Comparison of ENCODE assay signal across 11 mouse cellular contexts in the genomic region with DNA sequence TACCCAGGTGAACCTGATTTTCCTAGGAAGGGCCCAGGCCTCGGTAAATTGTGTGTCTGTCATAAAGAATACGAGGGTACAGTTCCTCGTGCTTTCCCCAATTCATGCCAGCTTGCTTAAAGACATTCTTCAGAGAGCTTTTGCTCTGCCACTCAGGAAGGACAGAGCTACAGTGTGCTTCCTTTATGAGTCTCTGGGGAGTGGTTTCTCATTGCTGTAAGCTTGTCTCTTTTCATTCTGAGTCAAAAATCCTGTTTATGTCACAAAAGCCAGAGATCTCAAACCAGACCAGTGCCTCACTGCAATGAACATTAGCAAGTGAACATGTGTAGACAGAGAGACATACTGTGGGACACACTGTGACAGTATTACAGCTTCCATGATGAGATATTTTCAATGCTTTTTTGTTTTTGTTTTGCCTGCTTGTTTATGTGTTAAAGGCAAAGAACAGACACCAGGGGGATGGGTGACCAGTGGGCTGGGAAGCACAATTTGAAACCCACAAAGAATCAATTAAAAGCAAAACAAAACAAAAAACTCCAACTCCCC. TPM values are rescaled to one million over a fixed set of nuclear protein-coding genes. Genes with fewer than 3 reads are reported as not detected.
DNase-seq lines count a peak whose midpoint lies in the region; ATAC-seq and TF ChIP-seq lines count a peak whose summit lies in the region.
"Had no signal": no experiment of that assay in that cellular context is flagged by ENCODE, and none has a peak within 500 bp of the region (broad histone marks: within the 10 kb centered on the region; RNA-seq: fewer than 3 reads in every experiment).

No protein-coding gene starts in this region.

- H3K4me2 ChIP-seq in forebrain, embryonic 11.5 days (ENCODE audit: low read depth, low read length, severe bottlenecking): no peak overlapping the region
- no peak overlapping the region for H3K4me2 ChIP-seq in limb, embryonic 15.5 days

- H3K9me3 ChIP-seq in forebrain, embryonic 10.5 days: no peaks in the 10 kb centered on the region
- H3K9me3 ChIP-seq in forebrain, embryonic 11.5 days (ENCODE audit: control insufficient read depth, low read length): no peaks in the 10 kb centered on the region
- no peaks in the 10 kb centered on the region for H3K9me3 ChIP-seq in limb, embryonic 15.5 days

- H3K4me3 ChIP-seq in forebrain, embryonic 10.5 days: no peak overlapping the region
- H3K4me3 ChIP-seq in forebrain, embryonic 11.5 days (ENCODE audit: low read depth, low read length): no peak overlapping the region
- H3K4me3 ChIP-seq in testis, adult 2 months (ENCODE audit: control insufficient read depth, low read depth, low read length): no peak overlapping the region
- no peak overlapping the region for H3K4me3 ChIP-seq in limb, embryonic 15.5 days
- H3K4me3 ChIP-seq in cerebellum, adult 2 months (replicated peaks; ENCODE audit: insufficient read depth, low read depth, low read length): no peak overlapping the region

- TF ChIP-seq POLR2A in testis, adult 2 months (IDR thresholded peaks at IDR 0.05; ENCODE audit: control insufficient read depth, low read depth, low read length): no peak
- no peak for TF ChIP-seq POLR2A in cerebellum, adult 2 months (IDR thresholded peaks at IDR 0.05; ENCODE audit: borderline replicate concordance, insufficient read depth, low read length)

- no peaks in the 10 kb centered on the region for H3K36me3 ChIP-seq in forebrain, embryonic 10.5 days (replicated peaks)
- H3K36me3 ChIP-seq in forebrain, embryonic 11.5 days (ENCODE audit: control insufficient read depth, insufficient read depth, low read length): no peaks in the 10 kb centered on the region
- no peaks in the 10 kb centered on the region for H3K36me3 ChIP-seq in testis, adult 2 months (ENCODE audit: control insufficient read depth, insufficient read depth, low read length)
- H3K36me3 ChIP-seq in limb, embryonic 15.5 days: no peaks in the 10 kb centered on the region

- no peak for TF ChIP-seq CTCF in testis, adult 2 months (IDR thresholded peaks at IDR 0.05; ENCODE audit: control insufficient read depth, insufficient read depth, insufficient replicate concordance, low read depth, low read length)
- no peak for TF ChIP-seq CTCF in cerebellum, adult 2 months (IDR thresholded peaks at IDR 0.05; ENCODE audit: borderline replicate concordance, insufficient read depth, low read depth, low read length)

- H3K4me1 ChIP-seq in forebrain, embryonic 10.5 days: peaks cover 10% of the 10 kb centered on the region
- H3K4me1 ChIP-seq in forebrain, embryonic 11.5 days (replicated peaks; ENCODE audit: control insufficient read depth, insufficient read depth, low read length): no peaks in the 10 kb centered on the region
- no peaks in the 10 kb centered on the region for H3K4me1 ChIP-seq in testis, adult 2 months (ENCODE audit: control insufficient read depth, insufficient read depth, low read length)
- peaks cover 9% of the 10 kb centered on the region; the same call in 1 of the 2 replicates for H3K4me1 ChIP-seq in limb, embryonic 15.5 days
- H3K4me1 ChIP-seq in cerebellum, adult 2 months (ENCODE audit: control insufficient read depth, insufficient read depth, low read length): no peaks in the 10 kb centered on the region

- 81% methylated on average over 3 of the region's 3 CpGs for WGBS in forebrain, embryonic 10.5 days
- 61% methylated on average over 3 of the region's 3 CpGs for WGBS in forebrain, embryonic 11.5 days
- 25% methylated on average over 3 of the region's 3 CpGs for WGBS in limb, embryonic 15.5 days
- 60% methylated on average over 3 of the region's 3 CpGs for WGBS in cerebellum, adult 2 months

- no peak overlapping the region for H3K9ac ChIP-seq in forebrain, embryonic 11.5 days (ENCODE audit: low read length)
- H3K9ac ChIP-seq in limb, embryonic 15.5 days: no peak overlapping the region

- no peaks in the 10 kb centered on the region for H3K27me3 ChIP-seq in forebrain, embryonic 10.5 days (ENCODE audit: poor library complexity, severe bottlenecking)
- H3K27me3 ChIP-seq in forebrain, embryonic 11.5 days (ENCODE audit: control insufficient read depth, insufficient read depth, low read length): no peaks in the 10 kb centered on the region
- no peaks in the 10 kb centered on the region for H3K27me3 ChIP-seq in testis, adult 2 months (ENCODE audit: control insufficient read depth, insufficient read depth, low read length)
- H3K27me3 ChIP-seq in limb, embryonic 15.5 days: no peaks in the 10 kb centered on the region
- H3K27me3 ChIP-seq in cerebellum, adult 2 months (ENCODE audit: control insufficient read depth, insufficient read depth, low read length): no peaks in the 10 kb centered on the region

- H3K27ac ChIP-seq in forebrain, embryonic 10.5 days: peak overlapping the region; percentile 66
- H3K27ac ChIP-seq in forebrain, embryonic 11.5 days (ENCODE audit: low read depth, low read length): no peak overlapping the region
- H3K27ac ChIP-seq in testis, adult 2 months (ENCODE audit: control insufficient read depth, insufficient read depth, low read depth, low read length): peak overlapping the region; percentile 66; the same call in 1 of the 2 replicates
- H3K27ac ChIP-seq in limb, embryonic 15.5 days: peak overlapping the region; percentile 69
- no peak overlapping the region for H3K27ac ChIP-seq in cerebellum, adult 2 months (ENCODE audit: insufficient read depth, low read length)

- no peak for ATAC-seq in forebrain, embryonic 11.5 days (replicated peaks; ENCODE audit: low FRiP score)
- no peak for ATAC-seq in limb, embryonic 15.5 days (ENCODE audit: insufficient number of reproducible peaks, low FRiP score, low TSS enrichment, low read depth)

- DNase-seq in forebrain, embryonic 10.5 days (ENCODE audit: extremely low spot score, low spot score): no peak
- DNase-seq in forebrain, embryonic 11.5 days (ENCODE audit: low spot score): no peak
- no peak for DNase-seq in testis, postnatal 14 days (ENCODE audit: low spot score)
- DNase-seq in layer of hippocampus, postnatal 10 days (ENCODE audit: low spot score in 2 of 2): no peak
- no peak for DNase-seq in cerebellum, adult 2 months
- no peak for DNase-seq in frontal cortex, postnatal 25 days (ENCODE audit: low spot score in 2 of 2)
- DNase-seq: cerebellum, adult 8-10 months; left cerebral cortex, postnatal 4 days; right cerebral cortex, postnatal 25 days had no signal

RNA-seq across cellular contexts. Expression of gene Ugt1a6a, which starts 0.6 kb away (rescaled TPM):
- polyA plus RNA-seq in forebrain, embryonic 10.5 days (2016; fragmentation: Nextera tagmentation; extraction: Ambion mirVana): 0.14 and 0.20 TPM in 2 replicates
- 0.35 and 0.37 TPM in 2 replicates for polyA plus RNA-seq in forebrain, embryonic 11.5 days (2014; fragmentation: Nextera tagmentation; extraction: Ambion mirVana)
- 23.3 and 26.9 TPM in 2 replicates for polyA plus RNA-seq in testis, adult 2 months (2012; rRNA removed)
- polyA plus RNA-seq in limb, embryonic 15.5 days (2015; fragmentation: Nextera tagmentation; extraction: Ambion mirVana): 7.5 and 8.1 TPM in 2 replicates
- under 1 TPM in 1 of 2 experiments, not detected in 1; 0.46 TPM for total RNA-seq in layer of hippocampus, postnatal 10 days (2021)
- polyA plus RNA-seq in cerebellum, adult 2 months (2012; rRNA removed): 0.44 and 0.57 TPM in 2 replicates

RNA-seq across cellular contexts. Expression of gene Ugt1a6b, which starts 30.9 kb away (rescaled TPM):
- not detected in 2 replicates for polyA plus RNA-seq in forebrain, embryonic 10.5 days (2016; fragmentation: Nextera tagmentation; extraction: Ambion mirVana)
- polyA plus RNA-seq in forebrain, embryonic 11.5 days (2014; fragmentation: Nextera tagmentation; extraction: Ambion mirVana): not detected in 2 replicates
- 1.0 and 7.4 TPM in 2 replicates for polyA plus RNA-seq in testis, adult 2 months (2012; rRNA removed)
- polyA plus RNA-seq in limb, embryonic 15.5 days (2015; fragmentation: Nextera tagmentation; extraction: Ambion mirVana): 0.60 and 1.00 TPM in 2 replicates
- total RNA-seq in layer of hippocampus, postnatal 10 days (2021): under 1 TPM in 1 of 2 experiments, not detected in 1; 0.42 TPM
- polyA plus RNA-seq in cerebellum, adult 2 months (2012; rRNA removed): not detected in 2 replicates
- total RNA-seq: left cerebral cortex, postnatal 4 days had no signal

RNA-seq across cellular contexts. Expression of gene Ugt1a5, which starts 31.8 kb away (rescaled TPM):
- not detected in 2 replicates for polyA plus RNA-seq in forebrain, embryonic 10.5 days (2016; fragmentation: Nextera tagmentation; extraction: Ambion mirVana)
- not detected in 2 replicates for polyA plus RNA-seq in forebrain, embryonic 11.5 days (2014; fragmentation: Nextera tagmentation; extraction: Ambion mirVana)
- polyA plus RNA-seq in testis, adult 2 months (2012; rRNA removed): 0.09 and 0.20 TPM in 2 replicates
- polyA plus RNA-seq in limb, embryonic 15.5 days (2015; fragmentation: Nextera tagmentation; extraction: Ambion mirVana): not detected in 2 replicates
- total RNA-seq in layer of hippocampus, postnatal 10 days (2021): not detected
- 0.08 TPM in 1 of 2 replicates, not detected in the other for polyA plus RNA-seq in cerebellum, adult 2 months (2012; rRNA removed)

RNA-seq across cellular contexts. Expression of gene Ugt1a7c, which starts 39.1 kb away (rescaled TPM):
- 0.32 and 0.34 TPM in 2 replicates for polyA plus RNA-seq in forebrain, embryonic 10.5 days (2016; fragmentation: Nextera tagmentation; extraction: Ambion mirVana)
- 0.44 and 0.72 TPM in 2 replicates for polyA plus RNA-seq in forebrain, embryonic 11.5 days (2014; fragmentation: Nextera tagmentation; extraction: Ambion mirVana)
- polyA plus RNA-seq in testis, adult 2 months (2012; rRNA removed): 4.3 and 6.5 TPM in 2 replicates
- polyA plus RNA-seq in limb, embryonic 15.5 days (2015; fragmentation: Nextera tagmentation; extraction: Ambion mirVana): 4.2 and 4.6 TPM in 2 replicates
- total RNA-seq in layer of hippocampus, postnatal 10 days (2021): 1 to 10 TPM; 1.3 TPM
- 0.44 and 0.46 TPM in 2 replicates for polyA plus RNA-seq in cerebellum, adult 2 months (2012; rRNA removed)

RNA-seq across cellular contexts. Expression of gene Ugt1a8, which starts 46.4 kb away (rescaled TPM):
- not detected in 2 replicates for polyA plus RNA-seq in forebrain, embryonic 10.5 days (2016; fragmentation: Nextera tagmentation; extraction: Ambion mirVana)
- polyA plus RNA-seq in forebrain, embryonic 11.5 days (2014; fragmentation: Nextera tagmentation; extraction: Ambion mirVana): not detected in 2 replicates
- polyA plus RNA-seq in testis, adult 2 months (2012; rRNA removed): not detected in 2 replicates
- not detected in 2 replicates for polyA plus RNA-seq in limb, embryonic 15.5 days (2015; fragmentation: Nextera tagmentation; extraction: Ambion mirVana)
- total RNA-seq in layer of hippocampus, postnatal 10 days (2021): not detected
- not detected in 2 replicates for polyA plus RNA-seq in cerebellum, adult 2 months (2012; rRNA removed)
- total RNA-seq: left cerebral cortex, postnatal 4 days had no signal

Comparison
In these comparisons a context has a peak if more than half of its experiments do, and no peak if none do; other contexts are left out.
1. H3K27ac ChIP-seq: peak in forebrain, embryonic 10.5 days (single experiment), testis, adult 2 months (single experiment) and limb, embryonic 15.5 days (single experiment); none in forebrain, embryonic 11.5 days (single experiment) and cerebellum, adult 2 months (single experiment).